Mouse (Mus musculus): ENCODE measurements around the gene Fam151b. TPM values are rescaled to one million over a fixed set of nuclear protein-coding genes. Genes with fewer than 3 reads are reported as not detected.
A peak's percentile ranks its signal among the peaks of the same experiment; 100 is the strongest.

Fam151b gene
- polyA plus RNA-seq (2014; fragmentation: Nextera tagmentation; extraction: Ambion mirVana): 0.24 TPM in 1 of 2 replicates, not detected in the other

GRCm38 (mm10) chr13:92483852-92484463, at the start of gene Fam151b:
Gene Fam151b (minus strand): TSS chr13:92484015.
- Histone ChIP-seq H3K27me3 (replicated peaks; ENCODE audit: control insufficient read depth, insufficient read depth, low read length) (no peaks in the 10 kb centered on the region), H3K4me2 (ENCODE audit: low read depth, low read length) (peak within 1 kb of the TSS; percentile 77), H3K36me3 (ENCODE audit: control insufficient read depth, insufficient read depth, low read length) (peaks cover 16% of the 10 kb centered on the region; the same call in 1 of the 2 replicates), H3K4me1 (ENCODE audit: control insufficient read depth, insufficient read depth, low read length) (no peaks in the 10 kb centered on the region), H3K9ac (ENCODE audit: low read depth, low read length) (peak within 1 kb of the TSS; percentile 54), H3K9me3 (ENCODE audit: control insufficient read depth, low read length) (no peaks in the 10 kb centered on the region), H3K4me3 (ENCODE audit: low read depth, low read length) (peak within 1 kb of the TSS; percentile 43), H3K27ac (replicated peaks; ENCODE audit: low read depth, low read length) (peak within 1 kb of the TSS; percentile 71)
- ATAC-seq (ENCODE audit: low read depth) (peak; percentile 100), DNase-seq (ENCODE audit: low spot score) (peak; percentile 98)
- WGBS: 5% methylated on average over 19 of the region's 19 CpGs

GRCm38 (mm10) chr13:92532216-92532615, 48.4 kb upstream of the Fam151b start:
- Histone ChIP-seq H3K4me1 (ENCODE audit: control insufficient read depth, insufficient read depth, low read length) (peaks cover 7% of the 10 kb centered on the region; the same call in 1 of the 2 replicates), H3K27me3 (replicated peaks; ENCODE audit: control insufficient read depth, insufficient read depth, low read length) (no peaks in the 10 kb centered on the region), H3K36me3 (ENCODE audit: control insufficient read depth, insufficient read depth, low read length) (no peaks in the 10 kb centered on the region), H3K4me2 (ENCODE audit: low read depth, low read length) (no peak overlapping the region), H3K27ac (replicated peaks; ENCODE audit: low read depth, low read length) (no peak overlapping the region), H3K9ac (ENCODE audit: low read depth, low read length) (no peak overlapping the region), H3K9me3 (ENCODE audit: control insufficient read depth, low read length) (no peaks in the 10 kb centered on the region), H3K4me3 (ENCODE audit: low read depth, low read length) (no peak overlapping the region)
- no peak for ATAC-seq (ENCODE audit: low read depth)
- WGBS: 73% methylated on average over 2 of the region's 2 CpGs
- no peak for DNase-seq (ENCODE audit: low spot score)

DNA sequence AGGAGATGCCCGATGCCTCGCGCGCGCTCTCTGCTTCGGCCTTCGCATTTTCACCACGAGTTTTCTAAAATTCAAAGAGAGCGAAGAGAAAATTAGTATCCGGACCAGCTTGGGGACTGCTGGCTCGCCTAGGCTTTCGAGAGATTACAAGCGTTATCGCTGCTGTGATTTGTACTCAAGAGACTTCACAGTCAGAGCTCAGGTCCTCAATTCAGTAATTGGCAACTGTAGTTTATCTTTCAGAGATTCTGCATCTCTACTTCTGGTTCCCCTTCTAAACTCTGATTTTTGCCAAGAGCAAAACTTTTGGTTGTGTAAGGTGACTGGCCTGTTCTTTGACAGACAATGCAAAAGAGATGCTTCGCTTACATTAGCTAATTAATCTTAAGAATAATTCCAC, 47.4 kb upstream of the Fam151b start:
- H3K4me3 ChIP-seq (ENCODE audit: low read depth, low read length): peak overlapping the region; percentile 62
- H3K27me3 ChIP-seq (replicated peaks; ENCODE audit: control insufficient read depth, insufficient read depth, low read length): no peaks in the 10 kb centered on the region
- DNase-seq (ENCODE audit: low spot score) (no peak), ATAC-seq (ENCODE audit: low read depth) (peak; percentile 3; the same call in 1 of the 2 replicates)
- no peaks in the 10 kb centered on the region for H3K9me3 ChIP-seq (ENCODE audit: control insufficient read depth, low read length)
- H3K9ac ChIP-seq (ENCODE audit: low read depth, low read length): peak overlapping the region; percentile 92
- WGBS: 4% methylated on average over 15 of the region's 15 CpGs
- H3K4me1 ChIP-seq (ENCODE audit: control insufficient read depth, insufficient read depth, low read length): peaks cover 7% of the 10 kb centered on the region; the same call in 1 of the 2 replicates
- H3K4me2 ChIP-seq (ENCODE audit: low read depth, low read length): peak overlapping the region; percentile 69
- H3K36me3 ChIP-seq (ENCODE audit: control insufficient read depth, insufficient read depth, low read length): no peaks in the 10 kb centered on the region
- peak overlapping the region; percentile 84 for H3K27ac ChIP-seq (replicated peaks; ENCODE audit: low read depth, low read length)

GRCm38 (mm10) chr13:92530721-92531211, 47.0 kb upstream of the Fam151b start, which contains the start of gene Zfyve16:
Gene Zfyve16 (minus strand): TSS chr13:92530868.
- Histone ChIP-seq H3K9me3 (ENCODE audit: control insufficient read depth, low read length) (no peaks in the 10 kb centered on the region), H3K9ac (ENCODE audit: low read depth, low read length) (peak within 1 kb of the TSS; percentile 92), H3K27ac (replicated peaks; ENCODE audit: low read depth, low read length) (peak within 1 kb of the TSS; percentile 84), H3K36me3 (ENCODE audit: control insufficient read depth, insufficient read depth, low read length) (no peaks in the 10 kb centered on the region), H3K4me3 (ENCODE audit: low read depth, low read length) (peak within 1 kb of the TSS; percentile 62), H3K4me2 (ENCODE audit: low read depth, low read length) (peak within 1 kb of the TSS; percentile 69), H3K4me1 (ENCODE audit: control insufficient read depth, insufficient read depth, low read length) (peaks cover 7% of the 10 kb centered on the region; the same call in 1 of the 2 replicates), H3K27me3 (replicated peaks; ENCODE audit: control insufficient read depth, insufficient read depth, low read length) (no peaks in the 10 kb centered on the region)
- DNase-seq (ENCODE audit: low spot score) (peak; percentile 97), ATAC-seq (ENCODE audit: low read depth) (peak; percentile 98)
- under 1% methylated on average over 25 of the region's 46 CpGs for WGBS

GRCm38 (mm10) chr13:92529828-92530720, 46.3 kb upstream of the Fam151b start:
- no peaks in the 10 kb centered on the region for H3K9me3 ChIP-seq (ENCODE audit: control insufficient read depth, low read length)
- H3K27ac ChIP-seq (replicated peaks; ENCODE audit: low read depth, low read length): peak overlapping the region; percentile 84
- peak overlapping the region; percentile 69 for H3K4me2 ChIP-seq (ENCODE audit: low read depth, low read length)
- DNase-seq (ENCODE audit: low spot score) (peak; percentile 67), ATAC-seq (ENCODE audit: low read depth) (no peak; the same call in 1 of the 2 replicates)
- H3K4me1 ChIP-seq (ENCODE audit: control insufficient read depth, insufficient read depth, low read length): peaks cover 7% of the 10 kb centered on the region; the same call in 1 of the 2 replicates
- H3K4me3 ChIP-seq (ENCODE audit: low read depth, low read length): peak overlapping the region; percentile 62
- WGBS: 3% methylated on average over 24 of the region's 47 CpGs
- H3K9ac ChIP-seq (ENCODE audit: low read depth, low read length): peak overlapping the region; percentile 92
- H3K27me3 ChIP-seq (replicated peaks; ENCODE audit: control insufficient read depth, insufficient read depth, low read length): no peaks in the 10 kb centered on the region
- H3K36me3 ChIP-seq (ENCODE audit: control insufficient read depth, insufficient read depth, low read length): no peaks in the 10 kb centered on the region

GRCm38 (mm10) chr13:92523178-92523813, 39.5 kb upstream of the Fam151b start:
- H3K27ac ChIP-seq (replicated peaks; ENCODE audit: low read depth, low read length): no peak overlapping the region
- no peaks in the 10 kb centered on the region for H3K27me3 ChIP-seq (replicated peaks; ENCODE audit: control insufficient read depth, insufficient read depth, low read length)
- no peaks in the 10 kb centered on the region for H3K4me1 ChIP-seq (ENCODE audit: control insufficient read depth, insufficient read depth, low read length)
- DNase-seq (ENCODE audit: low spot score): no peak
- 92% methylated on average over 5 of the region's 5 CpGs for WGBS
- H3K9ac ChIP-seq (ENCODE audit: low read depth, low read length): no peak overlapping the region
- no peak overlapping the region for H3K4me3 ChIP-seq (ENCODE audit: low read depth, low read length)
- peaks cover 44% of the 10 kb centered on the region for H3K36me3 ChIP-seq (ENCODE audit: control insufficient read depth, insufficient read depth, low read length)
- H3K4me2 ChIP-seq (ENCODE audit: low read depth, low read length): no peak overlapping the region
- no peak for ATAC-seq (ENCODE audit: low read depth)
- no peaks in the 10 kb centered on the region for H3K9me3 ChIP-seq (ENCODE audit: control insufficient read depth, low read length)

DNA sequence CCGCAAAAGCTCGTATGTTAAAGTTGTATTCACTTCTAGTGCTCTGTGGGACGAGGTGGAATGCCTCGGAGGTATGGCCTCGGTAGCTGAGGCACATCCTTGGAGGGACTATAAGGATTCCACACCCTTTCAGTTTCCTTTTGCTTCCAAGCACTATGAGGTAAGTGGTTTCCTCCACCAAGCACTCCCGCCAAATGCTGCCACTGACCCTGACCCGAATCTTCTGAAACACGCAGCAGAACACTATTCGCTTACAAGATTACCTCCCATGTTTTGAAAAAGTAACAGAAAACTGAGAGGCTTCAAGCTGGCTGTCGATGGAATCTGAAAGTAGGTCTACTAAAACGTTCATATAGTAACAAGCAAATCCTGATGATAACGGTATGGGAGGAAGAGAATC, 21.1 kb upstream of the Fam151b start:
- H3K9me3 ChIP-seq (ENCODE audit: control insufficient read depth, low read length): no peaks in the 10 kb centered on the region
- ATAC-seq (ENCODE audit: low read depth) (no peak), DNase-seq (ENCODE audit: low spot score) (no peak)
- no peaks in the 10 kb centered on the region for H3K4me1 ChIP-seq (ENCODE audit: control insufficient read depth, insufficient read depth, low read length)
- 82% methylated on average over 12 of the region's 12 CpGs for WGBS
- H3K9ac ChIP-seq (ENCODE audit: low read depth, low read length): no peak overlapping the region
- no peaks in the 10 kb centered on the region for H3K27me3 ChIP-seq (replicated peaks; ENCODE audit: control insufficient read depth, insufficient read depth, low read length)
- peaks cover 59% of the 10 kb centered on the region for H3K36me3 ChIP-seq (ENCODE audit: control insufficient read depth, insufficient read depth, low read length)
- H3K4me2 ChIP-seq (ENCODE audit: low read depth, low read length): no peak overlapping the region
- no peak overlapping the region for H3K4me3 ChIP-seq (ENCODE audit: low read depth, low read length)
- no peak overlapping the region for H3K27ac ChIP-seq (replicated peaks; ENCODE audit: low read depth, low read length)

DNA sequence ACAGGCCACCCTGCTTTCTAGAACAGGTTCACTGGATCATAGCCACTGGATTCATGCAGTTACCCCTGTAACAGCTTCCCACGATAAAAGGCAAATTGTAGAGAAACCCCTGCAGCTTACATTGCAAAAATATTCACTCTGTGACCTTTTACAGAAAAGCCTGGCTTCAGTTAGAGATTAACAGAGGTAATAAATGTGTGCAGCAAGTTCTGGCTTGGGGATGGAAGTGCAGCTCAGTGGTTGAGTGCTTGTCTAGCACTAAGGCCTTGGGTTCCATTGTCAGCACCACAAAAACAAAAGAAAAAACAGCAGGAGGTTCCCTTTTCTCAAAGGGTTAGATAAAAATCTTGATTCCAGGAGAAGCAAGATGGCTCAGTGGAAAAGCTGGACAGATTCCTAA, 8.1 kb upstream of the Fam151b start:
- Histone ChIP-seq H3K36me3 (ENCODE audit: control insufficient read depth, insufficient read depth, low read length) (peaks cover 36% of the 10 kb centered on the region), H3K27me3 (replicated peaks; ENCODE audit: control insufficient read depth, insufficient read depth, low read length) (no peaks in the 10 kb centered on the region), H3K27ac (replicated peaks; ENCODE audit: low read depth, low read length) (no peak overlapping the region), H3K9me3 (ENCODE audit: control insufficient read depth, low read length) (no peaks in the 10 kb centered on the region), H3K4me3 (ENCODE audit: low read depth, low read length) (no peak overlapping the region), H3K4me2 (ENCODE audit: low read depth, low read length) (no peak overlapping the region), H3K4me1 (ENCODE audit: control insufficient read depth, insufficient read depth, low read length) (no peaks in the 10 kb centered on the region), H3K9ac (ENCODE audit: low read depth, low read length) (no peak overlapping the region)
- DNase-seq (ENCODE audit: low spot score) (no peak), ATAC-seq (ENCODE audit: low read depth) (no peak)
- WGBS: 94% methylated on average over 1 of the region's 1 CpGs

Data from embryonic facial prominence, embryonic 14.5 days (tissue).